Comparison of ENCODE assay signal across 20 mouse cellular contexts in the genomic region with DNA sequence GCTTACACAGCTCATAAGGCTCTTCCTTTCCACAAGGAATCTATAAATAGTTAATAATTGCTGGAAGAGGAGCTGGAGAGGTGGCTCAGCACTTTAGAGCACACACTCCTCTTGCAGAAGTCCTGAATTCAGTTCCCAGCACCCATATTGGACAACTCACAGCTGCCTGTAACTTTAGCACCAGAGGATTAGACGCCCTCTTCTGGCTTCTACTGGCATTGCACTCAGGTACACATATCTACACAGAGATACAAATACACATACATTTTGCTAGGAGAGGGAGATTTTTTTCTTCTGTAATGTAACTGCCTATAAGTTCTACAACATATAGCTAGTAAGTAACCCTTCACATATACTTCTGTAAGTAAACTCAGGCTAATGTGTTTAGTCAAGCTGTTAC.
A peak's percentile ranks its signal among the peaks of the same experiment; 100 is the strongest.
DNase-seq lines count a peak whose midpoint lies in the region; ATAC-seq and TF ChIP-seq lines count a peak whose summit lies in the region.
"Had no signal": no experiment of that assay in that cellular context is flagged by ENCODE, and none has a peak within 500 bp of the region (broad histone marks: within the 10 kb centered on the region; RNA-seq: fewer than 3 reads in every experiment).

No protein-coding gene starts in this region.

- WGBS in intestine, postnatal 0 days: 46% methylated on average over 1 of the region's 1 CpGs
- WGBS in intestine, embryonic 15.5 days: 20% methylated on average over 1 of the region's 1 CpGs
- 29% methylated on average over 1 of the region's 1 CpGs for WGBS in midbrain, embryonic 11.5 days
- 35% methylated on average over 1 of the region's 1 CpGs for WGBS in midbrain, embryonic 10.5 days

- no peak for TF ChIP-seq EP300 in MEL (IDR thresholded peaks at IDR 0.05; ENCODE audit: low read depth in 1 of 2, low read length in 2 of 2)

- H3K36me3 ChIP-seq in intestine, postnatal 0 days (ENCODE audit: control insufficient read depth, insufficient read depth): no peaks in the 10 kb centered on the region
- H3K36me3 ChIP-seq in intestine, embryonic 15.5 days: no peaks in the 10 kb centered on the region
- no peaks in the 10 kb centered on the region for H3K36me3 ChIP-seq in midbrain, embryonic 11.5 days (ENCODE audit: control insufficient read depth, insufficient read depth, low read length)
- H3K36me3 ChIP-seq in midbrain, embryonic 10.5 days: no peaks in the 10 kb centered on the region
- H3K36me3 ChIP-seq in MEL (ENCODE audit: control insufficient read depth in 1 of 2, insufficient read depth in 2 of 2, low read length in 2 of 2): no peaks in the 10 kb centered on the region
- no peaks in the 10 kb centered on the region for H3K36me3 ChIP-seq in splenic B cell, adult 2 months (ENCODE audit: control insufficient read depth, insufficient read depth, low read length, poor library complexity, severe bottlenecking)
- H3K36me3 ChIP-seq: embryonic facial prominence, embryonic 12.5 days; hindbrain, embryonic 13.5 days; liver, embryonic 12.5 days; neural tube, embryonic 15.5 days had no signal

- H3K27me3 ChIP-seq in intestine, postnatal 0 days (replicated peaks; ENCODE audit: control insufficient read depth, insufficient read depth, low read length): no peaks in the 10 kb centered on the region
- H3K27me3 ChIP-seq in intestine, embryonic 15.5 days (replicated peaks): no peaks in the 10 kb centered on the region
- H3K27me3 ChIP-seq in midbrain, embryonic 11.5 days (ENCODE audit: control insufficient read depth, insufficient read depth, low read length): no peaks in the 10 kb centered on the region
- H3K27me3 ChIP-seq in midbrain, embryonic 10.5 days (ENCODE audit: low read depth, poor library complexity, severe bottlenecking): no peaks in the 10 kb centered on the region
- H3K27me3 ChIP-seq in MEL (ENCODE audit: control insufficient read depth in 1 of 2, insufficient read depth in 2 of 2, low read length in 2 of 2): peaks cover 2 to 5% of the 10 kb centered on the region in 2 experiments; a peak in 2 of 4 replicates
- H3K27me3 ChIP-seq in splenic B cell, adult 2 months (ENCODE audit: control insufficient read depth, insufficient read depth, low read length, poor library complexity, severe bottlenecking): no peaks in the 10 kb centered on the region; the same call in 1 of the 2 replicates
- H3K27me3 ChIP-seq: embryonic facial prominence, embryonic 12.5 days; hindbrain, embryonic 13.5 days; liver, embryonic 12.5 days; neural tube, embryonic 15.5 days had no signal

- no peak for TF ChIP-seq POLR2A in MEL (IDR thresholded peaks at IDR 0.05; ENCODE audit: control insufficient read depth in 1 of 2, insufficient read depth in 1 of 2, low read depth in 1 of 2, low read length in 2 of 2, poor library complexity in 1 of 2)

- H3K9ac ChIP-seq in intestine, postnatal 0 days (ENCODE audit: low read depth, low read length): no peak overlapping the region
- H3K9ac ChIP-seq in intestine, embryonic 15.5 days: no peak overlapping the region
- H3K9ac ChIP-seq in midbrain, embryonic 11.5 days (ENCODE audit: low read length): no peak overlapping the region
- H3K9ac ChIP-seq in MEL (ENCODE audit: control insufficient read depth, low read depth, low read length, poor library complexity, severe bottlenecking): no peak overlapping the region
- H3K9ac ChIP-seq: embryonic facial prominence, embryonic 12.5 days; hindbrain, embryonic 13.5 days; liver, embryonic 12.5 days; neural tube, embryonic 15.5 days had no signal

- DNase-seq in midbrain, embryonic 11.5 days (ENCODE audit: low spot score, missing footprints): peak; percentile 37
- DNase-seq in midbrain, embryonic 10.5 days (ENCODE audit: low spot score): no peak
- peak; percentile 42 for DNase-seq in MEL (ENCODE audit: low read depth, low spot score)
- peak; percentile 13 for DNase-seq in splenic B cell, adult 2 months (ENCODE audit: low read depth, low spot score)
- DNase-seq in right cerebral cortex, postnatal 14 days: no peak
- DNase-seq in lung, postnatal 25 days (ENCODE audit: low spot score): no peak
- DNase-seq: cerebellum, adult 9-10 months; gastrocnemius, postnatal 14 days; kidney, adult 18-20 months; kidney, postnatal 36 days; left cerebral cortex, postnatal 4 days; lung, postnatal 10 days; right cerebral cortex, postnatal 4 days; thymus, postnatal 4 days had no signal

- peak; percentile 48 for TF ChIP-seq CTCF in intestine, postnatal 0 days (IDR thresholded peaks at IDR 0.05; ENCODE audit: low read depth)
- TF ChIP-seq CTCF in MEL (IDR thresholded peaks at IDR 0.05 in 2 of 3, conservative IDR thresholded peaks at IDR 0.05 in 1 of 3; ENCODE audit: control insufficient read depth in 1 of 3, insufficient read depth in 1 of 3, low read depth in 2 of 3, low read length in 3 of 3, poor library complexity in 1 of 3, severe bottlenecking in 1 of 3): peak; percentile 11 to 60 (median 43); a peak in 4 of 6 replicates

- no peak overlapping the region for H3K4me3 ChIP-seq in intestine, postnatal 0 days (ENCODE audit: low read depth, low read length)
- H3K4me3 ChIP-seq in intestine, embryonic 15.5 days (replicated peaks): no peak overlapping the region
- H3K4me3 ChIP-seq in midbrain, embryonic 11.5 days (ENCODE audit: low read depth, low read length): no peak overlapping the region
- no peak overlapping the region for H3K4me3 ChIP-seq in midbrain, embryonic 10.5 days
- no peak overlapping the region for H3K4me3 ChIP-seq in MEL (ENCODE audit: control insufficient read depth in 1 of 2, insufficient read depth in 1 of 2, low read depth in 2 of 2, low read length in 2 of 2)
- H3K4me3 ChIP-seq: embryonic facial prominence, embryonic 12.5 days; hindbrain, embryonic 13.5 days; liver, embryonic 12.5 days; neural tube, embryonic 15.5 days had no signal

- no peaks in the 10 kb centered on the region for H3K4me1 ChIP-seq in intestine, postnatal 0 days (replicated peaks; ENCODE audit: control insufficient read depth, insufficient read depth, low read length)
- H3K4me1 ChIP-seq in intestine, embryonic 15.5 days (replicated peaks): no peaks in the 10 kb centered on the region
- H3K4me1 ChIP-seq in midbrain, embryonic 11.5 days (ENCODE audit: control insufficient read depth, insufficient read depth, low read length): no peaks in the 10 kb centered on the region
- H3K4me1 ChIP-seq in midbrain, embryonic 10.5 days: peaks cover 17% of the 10 kb centered on the region
- no peaks in the 10 kb centered on the region for H3K4me1 ChIP-seq in MEL (ENCODE audit: control insufficient read depth in 1 of 2, insufficient read depth in 2 of 2, low read length in 2 of 2)
- H3K4me1 ChIP-seq: liver, embryonic 12.5 days; neural tube, embryonic 15.5 days had no signal

- no peak overlapping the region for H3K27ac ChIP-seq in intestine, postnatal 0 days (ENCODE audit: low read depth, low read length)
- H3K27ac ChIP-seq in intestine, embryonic 15.5 days: no peak overlapping the region
- H3K27ac ChIP-seq in midbrain, embryonic 11.5 days (ENCODE audit: low read depth, low read length): no peak overlapping the region
- no peak overlapping the region for H3K27ac ChIP-seq in midbrain, embryonic 10.5 days (replicated peaks)
- H3K27ac ChIP-seq in MEL (ENCODE audit: control insufficient read depth, low read depth, low read length): no peak overlapping the region
- H3K27ac ChIP-seq: embryonic facial prominence, embryonic 12.5 days; hindbrain, embryonic 13.5 days; liver, embryonic 12.5 days; neural tube, embryonic 15.5 days had no signal

- no peak for ATAC-seq in intestine, postnatal 0 days
- ATAC-seq in intestine, embryonic 15.5 days: no peak
- no peak for ATAC-seq in midbrain, embryonic 11.5 days (ENCODE audit: low FRiP score)
- ATAC-seq: liver, embryonic 12.5 days had no signal

- no peaks in the 10 kb centered on the region for H3K79me2 ChIP-seq in MEL (ENCODE audit: control insufficient read depth, insufficient read depth, low read length, poor library complexity)

- no peak overlapping the region for H3K4me2 ChIP-seq in intestine, postnatal 0 days (replicated peaks; ENCODE audit: low read depth)
- H3K4me2 ChIP-seq in intestine, embryonic 15.5 days (replicated peaks): no peak overlapping the region
- H3K4me2 ChIP-seq in midbrain, embryonic 11.5 days: no peak overlapping the region
- H3K4me2 ChIP-seq: embryonic facial prominence, embryonic 12.5 days; hindbrain, embryonic 13.5 days; liver, embryonic 12.5 days; neural tube, embryonic 15.5 days had no signal

- H3K9me3 ChIP-seq in intestine, postnatal 0 days (ENCODE audit: control insufficient read depth): no peaks in the 10 kb centered on the region
- H3K9me3 ChIP-seq in intestine, embryonic 15.5 days: no peaks in the 10 kb centered on the region
- peaks cover 2% of the 10 kb centered on the region; the same call in 1 of the 2 replicates for H3K9me3 ChIP-seq in midbrain, embryonic 11.5 days (ENCODE audit: control insufficient read depth, low read length)
- H3K9me3 ChIP-seq in midbrain, embryonic 10.5 days (replicated peaks): no peaks in the 10 kb centered on the region; the same call in 1 of the 2 replicates
- H3K9me3 ChIP-seq in MEL (replicated peaks; ENCODE audit: insufficient read depth, low read length): no peaks in the 10 kb centered on the region
- H3K9me3 ChIP-seq: embryonic facial prominence, embryonic 12.5 days; hindbrain, embryonic 13.5 days; neural tube, embryonic 15.5 days had no signal

- peak; percentile 17 for TF ChIP-seq RAD21 in MEL (IDR thresholded peaks at IDR 0.05; ENCODE audit: low read depth, low read length)

TF ChIP-seq in MEL, 35 proteins besides CTCF, POLR2A, EP300 and RAD21:
- TF ChIP-seq MEF2A (IDR thresholded peaks at IDR 0.05; ENCODE audit: extremely low read depth, insufficient replicate concordance, low read depth, low read length, poor library complexity, severe bottlenecking) (no peak), SMC3 (IDR thresholded peaks at IDR 0.05; ENCODE audit: low read depth, low read length) (peak; percentile 42)

Comparison
In these comparisons a context has a peak if more than half of its experiments do, and no peak if none do; other contexts are left out.
1. DNase-seq: peak in midbrain, embryonic 11.5 days (single experiment), MEL (single experiment) and splenic B cell, adult 2 months (single experiment); none in midbrain, embryonic 10.5 days (single experiment), right cerebral cortex, postnatal 14 days (single experiment) and lung, postnatal 25 days (single experiment).